Mouse (Mus musculus): ENCODE measurements around the gene Jag1. TPM values are rescaled to one million over a fixed set of nuclear protein-coding genes. Genes with fewer than 3 reads are reported as not detected.

The Jag1 gene
- total and polyA plus RNA-seq, 3 experiments, result not detected

- TF ChIP-seq ZNF384 (IDR thresholded peaks at IDR 0.05; ENCODE audit: low read depth, low read length) (no peak), JUND (conservative IDR thresholded peaks at IDR 0.05; ENCODE audit: low read depth, low read length) (no peak), RCOR1 (conservative IDR thresholded peaks at IDR 0.05; ENCODE audit: low read depth, low read length) (no peak), POLR2A (IDR thresholded peaks at IDR 0.05; ENCODE audit: low read depth, low read length) (no peak), EP300 (IDR thresholded peaks at IDR 0.05; ENCODE audit: low read length) (no peak), MAZ (IDR thresholded peaks at IDR 0.05; ENCODE audit: low read depth, low read length) (no peak), MXI1 (IDR thresholded peaks at IDR 0.05; ENCODE audit: low read depth, low read length) (no peak), USF2 (conservative IDR thresholded peaks at IDR 0.05; ENCODE audit: low read depth, low read length) (no peak), CHD2 (IDR thresholded peaks at IDR 0.05; ENCODE audit: low read length) (no peak), BHLHE40 (IDR thresholded peaks at IDR 0.05; ENCODE audit: low read depth, low read length) (no peak), MAX (IDR thresholded peaks at IDR 0.05; ENCODE audit: low read length) (no peak), KAT2A (IDR thresholded peaks at IDR 0.05; ENCODE audit: insufficient replicate concordance, low read length) (no peak), ZC3H11A (IDR thresholded peaks at IDR 0.05; ENCODE audit: low read depth, low read length) (no peak), GABPA (IDR thresholded peaks at IDR 0.05; ENCODE audit: insufficient replicate concordance, low read depth, low read length) (no peak)
- Histone ChIP-seq H3K36me3 (replicated peaks in 1 of 2; ENCODE audit: control insufficient read depth in 1 of 2, insufficient read depth in 1 of 2, low read length in 1 of 2) (no peaks in the 10 kb centered on the region), H3K4me3 (replicated peaks in 1 of 3; ENCODE audit: low read depth in 2 of 3, low read length in 2 of 3, poor library complexity in 1 of 3) (no peak overlapping the region), H3K4me1 (ENCODE audit: control insufficient read depth in 1 of 2, insufficient read depth in 2 of 2) (peaks cover 0 to 8% of the 10 kb centered on the region in 2 experiments; a peak in 2 of 4 replicates), H3K9me3 (replicated peaks; ENCODE audit: low read length) (peaks cover 2% of the 10 kb centered on the region), H3K79me2 (replicated peaks; ENCODE audit: control insufficient read depth, extremely low read depth, insufficient read depth, poor library complexity, severe bottlenecking) (no peaks in the 10 kb centered on the region), H3K27ac (ENCODE audit: insufficient read depth, low read depth) (no peak overlapping the region), H3K9ac (ENCODE audit: insufficient read depth, low read depth) (no peak overlapping the region), H3K4me2 (ENCODE audit: insufficient read depth, low read depth, poor library complexity, severe bottlenecking) (no peak overlapping the region), H3K27me3 (replicated peaks) (no peaks in the 10 kb centered on the region)
- DNase-seq (ENCODE audit: extremely low read depth), result no peak
- dilution Hi-C loops (cut with MboI; ENCODE audit: extremely low pct_ligation_motif_present, extremely low pct_unique_long_range_greater_than_20kb, low sequenced_read_pairs) (no loop called here), in situ Hi-C loops (cut with MboI; ENCODE audit: low pct_ligation_motif_present, low pct_unique_long_range_greater_than_20kb, low sequenced_read_pairs) (no loop called here)
These were observed 23.7 kb downstream of the Jag1 start for GRCm38 (mm10) chr2:137092523-137093297.

GRCm38 (mm10) chr2:137091766-137092522 lies 24.5 kb downstream of the Jag1 start:
- dilution Hi-C loops (cut with MboI; ENCODE audit: extremely low pct_ligation_motif_present, extremely low pct_unique_long_range_greater_than_20kb, low sequenced_read_pairs), result no loop called here
- H3K4me2 ChIP-seq (ENCODE audit: insufficient read depth, low read depth, poor library complexity, severe bottlenecking), result no peak overlapping the region
- no peaks in the 10 kb centered on the region for H3K27me3 ChIP-seq (replicated peaks)
- no peaks in the 10 kb centered on the region for H3K79me2 ChIP-seq (replicated peaks; ENCODE audit: control insufficient read depth, extremely low read depth, insufficient read depth, poor library complexity, severe bottlenecking)
- in situ Hi-C loops (cut with MboI; ENCODE audit: low pct_ligation_motif_present, low pct_unique_long_range_greater_than_20kb, low sequenced_read_pairs), result no loop called here
- no peak for DNase-seq (ENCODE audit: extremely low read depth)
- H3K4me1 ChIP-seq (ENCODE audit: control insufficient read depth in 1 of 2, insufficient read depth in 2 of 2), result peaks cover 0 to 8% of the 10 kb centered on the region in 2 experiments; a peak in 2 of 4 replicates
- H3K36me3 ChIP-seq (replicated peaks in 1 of 2; ENCODE audit: control insufficient read depth in 1 of 2, insufficient read depth in 1 of 2, low read length in 1 of 2), result no peaks in the 10 kb centered on the region
- H3K4me3 ChIP-seq (replicated peaks in 1 of 3; ENCODE audit: low read depth in 2 of 3, low read length in 2 of 3, poor library complexity in 1 of 3), result no peak overlapping the region
- no peak overlapping the region for H3K9ac ChIP-seq (ENCODE audit: insufficient read depth, low read depth)
- TF ChIP-seq RAD21 (IDR thresholded peaks at IDR 0.05; ENCODE audit: low read depth, low read length), result no peak
- H3K27ac ChIP-seq (ENCODE audit: insufficient read depth, low read depth), result no peak overlapping the region
- peaks cover 2% of the 10 kb centered on the region for H3K9me3 ChIP-seq (replicated peaks; ENCODE audit: low read length)

Measured in CH12.LX (cell line).